Mouse (Mus musculus) yolk sac, embryonic 10.5 days (tissue): Measurements from ENCODE around the gene AC140267.1.

Experiments used
- DNase-seq: peaks from one replicate; pipeline ENCODE4 v3.0.0-alpha.2; 2017; ENCODE audit warnings: low spot score

AC140267.1 gene

DNA sequence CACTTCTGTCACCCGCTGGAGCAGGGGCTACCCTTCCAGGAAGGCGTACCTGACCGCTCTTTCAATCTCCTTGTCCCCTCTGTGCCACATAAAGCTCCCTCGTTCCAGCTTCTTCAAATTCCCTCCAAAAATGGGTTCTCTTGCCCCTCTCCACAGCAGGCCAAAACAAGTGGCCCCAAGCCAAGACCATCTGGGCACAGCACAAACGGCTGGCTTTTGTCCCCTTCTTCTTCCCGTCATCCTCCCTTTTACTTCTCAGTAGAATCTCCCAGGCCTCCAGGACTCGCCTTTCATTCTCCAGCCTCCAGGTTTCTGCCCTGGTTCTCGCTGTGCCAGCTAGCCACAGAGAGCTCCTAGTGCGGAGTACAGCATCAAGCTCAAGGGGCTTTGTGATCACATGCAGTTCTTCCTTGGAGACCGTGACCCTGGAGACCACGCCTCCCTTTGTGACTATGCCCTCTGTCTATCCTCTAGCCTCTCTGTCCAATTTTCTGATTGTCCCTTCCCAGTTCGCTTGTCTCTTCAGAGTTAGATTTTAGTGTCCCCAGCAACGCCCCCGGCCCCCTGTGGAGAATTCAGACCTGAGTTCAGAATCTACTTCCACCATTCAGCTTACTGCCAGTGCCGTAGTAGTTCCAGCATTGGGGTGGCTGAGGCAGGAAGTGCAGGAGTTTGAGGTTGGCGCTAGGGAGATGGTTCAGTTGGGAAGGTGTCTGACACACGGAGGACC is 7.4 kb upstream of the AC140267.1 start:
- DNase-seq: no peak

DNA sequence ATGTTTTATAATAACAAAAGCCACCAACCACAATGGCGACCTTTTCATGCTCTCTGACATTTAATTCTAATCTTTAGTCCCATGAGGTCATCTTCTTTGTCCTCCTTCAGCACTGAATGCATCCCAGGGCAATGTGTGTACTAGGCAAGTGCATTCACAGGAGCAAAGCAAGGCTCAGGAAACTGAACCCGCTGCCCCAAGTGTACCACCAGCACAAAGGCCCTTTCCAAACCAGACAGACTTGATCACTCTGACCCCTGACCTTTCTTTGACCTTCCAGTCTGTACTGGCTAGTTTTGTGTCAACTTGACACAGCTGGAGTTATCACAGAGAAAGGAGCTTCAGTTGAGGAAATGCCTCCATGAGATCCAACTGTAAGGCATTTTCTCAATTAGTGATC is 3.3 kb upstream of the AC140267.1 start:
- DNase-seq: no peak

DNA sequence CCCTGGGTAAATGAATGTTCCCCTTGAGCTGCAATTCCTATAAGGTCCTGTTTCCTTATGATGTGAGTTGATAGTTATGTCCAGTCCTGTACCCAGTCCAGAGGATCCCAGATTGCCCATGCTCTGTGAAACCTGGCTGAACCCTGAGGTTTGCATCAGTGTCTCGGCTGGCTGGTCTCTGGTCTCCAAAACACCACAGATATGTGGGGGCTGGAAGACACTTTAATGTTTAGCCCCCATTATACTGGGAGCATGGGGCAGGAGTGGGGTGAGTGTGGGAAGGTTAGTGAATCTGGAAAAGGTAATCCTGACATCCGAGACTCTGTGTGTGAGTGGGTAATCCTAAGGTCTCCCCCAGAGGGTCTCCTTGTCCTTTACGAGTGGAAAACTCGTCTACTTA is 2.6 kb upstream of the AC140267.1 start:
- DNase-seq: no peak

DNA sequence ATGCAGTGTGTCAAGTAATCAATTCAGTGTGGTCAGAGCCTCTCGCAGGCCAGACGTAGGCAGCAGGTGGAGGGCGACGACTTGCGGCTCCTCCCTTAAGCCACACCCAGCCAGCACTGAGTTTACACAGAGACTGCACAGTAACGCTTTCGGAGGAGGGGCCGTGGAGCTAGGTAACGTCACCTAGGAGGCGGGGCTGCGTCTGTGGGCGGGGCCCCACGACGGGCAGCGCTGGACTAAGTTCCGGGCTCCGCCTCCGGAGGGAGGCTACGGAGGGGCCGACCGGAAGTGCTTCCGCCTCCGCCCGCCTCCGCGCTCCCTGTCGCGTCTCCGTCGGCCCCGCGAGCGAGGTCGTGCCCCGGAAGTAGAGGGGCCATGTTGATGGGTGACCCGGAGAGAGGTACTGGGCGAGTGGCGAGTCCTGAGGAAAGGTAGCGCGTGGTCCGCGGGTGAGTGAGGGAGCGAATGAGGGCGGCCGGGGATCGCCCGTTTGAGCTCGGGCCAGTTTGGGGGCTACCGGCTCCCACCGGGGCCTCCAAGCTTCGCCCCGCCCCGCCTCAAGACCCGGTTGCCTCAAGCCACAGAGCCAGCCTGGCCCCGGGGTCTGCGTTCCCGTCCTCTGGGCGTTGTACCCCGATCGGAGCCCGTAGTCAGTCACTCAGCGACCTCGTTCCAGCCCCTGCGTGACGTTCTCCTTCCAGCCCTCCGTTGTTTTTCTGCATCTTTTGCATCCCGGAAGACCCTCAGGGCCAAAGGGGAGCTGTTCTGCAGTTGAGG is 1.7 kb upstream of the AC140267.1 start, which contains the start of gene Mief1:
Mief1 (plus strand) TSS at position 286 of the 777 bp plus-strand sequence.
- peak; percentile 98 for DNase-seq

DNA sequence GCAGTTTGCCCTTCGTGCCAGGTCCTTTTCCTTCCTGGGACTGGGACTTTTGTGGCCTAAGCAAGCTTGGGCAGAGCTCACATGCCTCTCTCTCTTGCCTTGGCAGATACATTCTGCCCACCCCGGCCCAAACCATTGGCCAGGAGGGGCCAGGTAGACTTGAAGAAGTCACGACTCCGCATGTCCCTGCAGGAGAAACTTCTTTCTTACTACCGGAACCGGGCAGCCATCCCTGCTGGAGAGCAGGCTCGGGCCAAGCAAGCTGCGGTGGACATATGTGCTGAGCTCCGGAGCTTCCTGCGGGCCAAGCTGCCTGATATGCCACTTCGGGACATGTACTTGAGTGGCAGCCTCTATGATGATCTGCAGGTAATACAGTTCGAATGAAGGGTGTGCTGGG is 12.5 kb downstream of the AC140267.1 start:
- DNase-seq: no peak

DNA sequence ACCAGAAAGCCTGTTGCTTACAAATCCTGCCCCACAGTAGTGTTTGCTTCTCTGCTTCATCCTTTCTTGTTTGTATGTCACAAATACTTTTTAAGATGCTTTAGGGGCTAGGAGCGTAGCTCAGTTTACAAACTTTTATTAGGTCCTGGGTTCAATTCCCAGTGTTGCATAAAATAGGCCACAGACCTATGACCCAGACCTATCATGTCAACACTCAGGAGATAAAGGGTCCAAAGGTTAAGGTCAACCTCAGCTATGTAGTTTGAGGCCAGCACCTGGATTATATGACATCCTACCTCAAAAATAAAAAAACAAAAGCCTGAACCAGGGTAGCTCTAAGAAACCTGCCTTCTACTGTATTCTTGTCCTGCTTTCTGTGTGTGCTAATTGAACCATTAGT is 13.0 kb downstream of the AC140267.1 start:
- DNase-seq: no peak

DNA sequence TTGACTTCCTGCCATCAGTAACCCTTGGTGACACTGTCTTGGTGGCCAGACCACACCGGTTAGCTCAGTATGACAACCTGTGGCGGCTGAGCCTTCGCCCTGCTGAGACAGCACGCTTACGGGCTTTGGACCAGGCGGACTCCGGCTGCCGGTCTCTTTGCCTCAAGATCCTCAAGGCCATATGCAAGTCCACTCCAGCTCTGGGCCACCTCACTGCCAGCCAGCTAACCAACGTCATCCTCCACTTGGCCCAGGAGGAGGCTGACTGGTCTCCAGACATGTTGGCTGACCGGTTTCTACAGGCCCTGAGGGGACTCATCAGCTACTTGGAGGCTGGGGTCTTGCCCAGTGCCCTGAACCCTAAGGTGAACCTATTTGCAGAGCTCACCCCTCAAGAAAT is 14.0 kb downstream of the AC140267.1 start:
- DNase-seq: no peak

DNA sequence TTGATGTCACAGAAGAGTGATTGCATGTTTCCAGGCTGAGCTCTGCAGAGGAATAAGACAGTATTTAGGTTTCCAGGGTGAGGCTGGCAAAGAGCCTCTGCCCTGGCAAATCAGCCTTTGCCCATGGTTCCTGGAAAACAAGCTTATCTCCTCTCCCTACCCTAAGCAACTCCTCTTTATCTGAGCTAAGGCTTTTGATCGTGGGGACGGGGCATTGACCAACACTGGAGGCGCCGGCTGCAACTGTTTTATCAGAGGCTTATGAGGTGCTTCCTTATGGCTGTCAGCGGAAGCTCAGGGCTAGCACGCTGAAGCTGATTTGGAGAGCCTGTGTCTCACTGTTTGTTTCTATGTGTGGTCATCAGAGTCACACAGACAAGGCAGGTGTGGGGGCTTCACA is 15.0 kb downstream of the AC140267.1 start:
- no peak for DNase-seq

DNA sequence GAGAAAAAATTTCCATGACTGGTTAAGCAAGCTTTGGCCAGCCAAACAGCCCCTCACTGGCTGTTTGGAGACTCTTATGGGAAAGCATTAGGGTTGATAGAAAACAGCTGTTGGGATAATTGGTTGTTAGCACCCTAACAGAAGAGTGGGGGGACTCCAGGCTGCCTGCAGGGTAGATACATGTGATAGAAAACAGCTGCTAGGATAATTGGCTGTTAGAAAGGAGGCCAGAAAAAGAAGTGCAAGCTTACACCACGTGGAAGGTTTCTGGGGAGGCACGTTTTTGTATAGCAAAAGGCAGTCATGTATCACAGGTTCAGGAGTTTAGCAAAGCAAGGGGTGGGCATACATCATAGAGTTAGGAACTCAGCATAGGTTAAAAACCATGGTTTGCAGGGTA is 17.9 kb downstream of the AC140267.1 start:
- DNase-seq: no peak

DNA sequence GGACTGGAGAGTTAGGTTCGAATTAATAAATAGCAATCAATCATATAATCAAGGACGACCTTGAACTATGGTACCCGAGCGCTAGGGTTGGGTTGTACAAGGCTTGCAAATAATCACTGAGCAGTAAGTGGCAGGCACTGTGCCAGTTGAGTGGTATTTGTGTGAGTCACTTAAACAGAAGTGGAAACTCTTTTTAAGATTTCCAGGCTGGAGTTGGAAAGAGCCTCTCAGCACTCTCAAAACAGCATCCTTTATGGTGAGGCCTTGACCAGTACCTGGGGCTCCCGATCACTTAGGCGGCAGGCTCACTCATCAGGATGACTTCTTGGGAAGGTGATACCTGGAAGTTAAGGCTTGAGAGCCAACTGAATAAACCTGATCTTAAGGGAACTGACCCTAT is 18.6 kb downstream of the AC140267.1 start:
- no peak for DNase-seq

DNA sequence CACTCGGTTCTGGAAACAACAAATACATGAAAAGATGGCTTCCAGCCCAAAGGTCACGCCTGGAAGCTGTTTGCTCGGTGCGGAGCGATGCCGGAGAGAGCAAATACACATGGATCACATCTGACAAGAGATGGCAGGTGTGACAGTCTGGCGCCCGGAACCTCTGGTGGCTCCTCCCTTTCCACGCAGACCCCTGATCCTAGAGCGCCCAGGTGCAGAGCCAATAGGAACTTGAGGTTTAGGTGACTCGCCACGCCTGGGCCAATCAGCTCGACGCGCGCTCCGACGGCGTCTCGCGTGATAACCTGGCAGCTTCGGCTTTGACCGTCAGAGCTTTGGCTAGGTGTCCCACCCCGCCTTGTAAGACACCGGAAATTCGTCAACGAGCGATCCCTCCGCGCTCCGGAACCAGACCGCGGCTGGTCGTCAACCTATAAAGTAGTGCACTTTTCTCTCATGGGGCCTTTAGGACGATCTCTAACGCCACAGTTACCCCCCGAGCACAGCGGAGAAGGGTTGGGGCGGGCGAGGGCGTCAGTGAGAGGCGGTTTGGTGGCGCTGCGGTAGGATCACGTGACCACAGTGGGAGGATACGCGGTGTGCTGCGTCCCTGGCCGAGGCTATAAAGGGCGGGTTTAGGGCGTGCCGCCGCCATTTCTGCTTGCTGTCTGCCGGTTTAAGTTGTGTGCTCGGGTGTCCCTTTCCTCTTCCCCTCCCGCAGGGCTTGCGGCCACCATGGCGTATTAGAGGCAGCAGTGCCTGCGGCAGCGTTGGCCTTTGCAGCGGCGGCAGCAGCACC is 19.4 kb downstream of the AC140267.1 start, which contains the start of gene Atf4:
Atf4 (plus strand) TSS at position 338 of the 799 bp plus-strand sequence.
- peak; percentile 98 for DNase-seq

DNA sequence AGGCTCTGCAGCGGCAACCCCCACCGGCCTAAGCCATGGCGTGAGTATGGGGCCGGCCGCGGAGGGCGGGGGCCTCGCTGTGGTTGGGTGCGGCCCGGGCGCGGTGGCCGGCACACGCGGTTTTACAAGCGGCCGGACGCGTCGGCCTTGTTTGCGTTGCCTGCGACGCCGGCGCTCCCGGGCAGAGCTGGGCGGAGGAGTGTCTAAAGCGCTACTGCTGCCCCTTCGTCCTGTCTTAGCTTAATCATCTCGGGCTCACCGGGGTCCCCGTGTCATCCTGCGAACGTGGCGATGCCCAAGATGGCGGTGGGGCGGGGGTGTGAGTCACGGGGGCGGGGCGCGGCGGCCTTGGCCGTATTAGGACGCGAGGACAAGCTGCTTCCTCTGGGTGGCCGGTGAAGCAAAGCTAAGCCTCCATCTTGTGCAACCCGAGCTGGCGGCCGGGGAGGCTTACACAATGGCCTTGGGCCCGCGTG is 20.0 kb downstream of the AC140267.1 start:
- DNase-seq: peak; percentile 89

DNA sequence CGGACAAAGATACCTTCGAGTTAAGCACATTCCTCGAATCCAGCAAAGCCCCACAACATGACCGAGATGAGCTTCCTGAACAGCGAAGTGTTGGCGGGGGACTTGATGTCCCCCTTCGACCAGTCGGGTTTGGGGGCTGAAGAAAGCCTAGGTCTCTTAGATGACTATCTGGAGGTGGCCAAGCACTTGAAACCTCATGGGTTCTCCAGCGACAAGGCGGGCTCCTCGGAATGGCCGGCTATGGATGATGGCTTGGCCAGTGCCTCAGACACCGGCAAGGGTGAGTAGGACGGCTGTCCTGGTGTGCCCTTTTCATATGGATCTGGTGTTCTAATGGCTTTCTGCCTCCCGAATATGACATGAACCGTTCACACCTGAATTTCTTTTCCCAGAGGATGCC is 20.6 kb downstream of the AC140267.1 start:
- peak; percentile 17 for DNase-seq

DNA sequence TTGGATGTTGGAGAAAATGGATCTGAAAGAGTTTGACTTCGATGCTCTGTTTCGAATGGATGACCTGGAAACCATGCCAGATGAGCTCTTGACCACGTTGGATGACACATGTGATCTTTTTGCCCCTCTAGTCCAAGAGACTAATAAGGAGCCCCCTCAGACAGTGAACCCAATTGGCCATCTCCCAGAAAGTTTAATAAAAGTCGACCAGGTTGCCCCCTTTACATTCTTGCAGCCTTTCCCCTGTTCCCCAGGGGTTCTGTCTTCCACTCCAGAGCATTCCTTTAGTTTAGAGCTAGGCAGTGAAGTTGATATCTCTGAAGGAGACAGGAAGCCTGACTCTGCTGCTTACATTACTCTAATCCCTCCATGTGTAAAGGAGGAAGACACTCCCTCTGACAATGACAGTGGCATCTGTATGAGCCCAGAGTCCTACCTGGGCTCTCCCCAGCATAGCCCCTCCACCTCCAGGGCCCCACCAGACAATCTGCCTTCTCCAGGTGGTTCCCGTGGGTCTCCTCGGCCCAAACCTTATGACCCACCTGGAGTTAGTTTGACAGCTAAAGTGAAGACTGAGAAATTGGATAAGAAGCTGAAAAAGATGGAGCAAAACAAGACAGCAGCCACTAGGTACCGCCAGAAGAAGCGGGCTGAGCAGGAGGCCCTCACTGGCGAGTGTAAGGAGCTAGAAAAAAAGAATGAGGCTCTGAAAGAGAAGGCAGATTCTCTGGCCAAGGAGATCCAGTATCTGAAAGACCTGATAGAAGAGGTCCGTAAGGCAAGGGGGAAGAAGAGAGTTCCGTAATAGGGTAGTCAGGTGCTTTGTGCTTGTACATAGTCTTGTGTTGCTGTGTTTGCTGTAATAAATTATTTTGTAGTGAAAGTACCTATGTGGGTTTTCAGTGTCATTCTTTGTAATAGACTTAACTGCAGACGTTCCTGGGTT is 21.3 kb downstream of the AC140267.1 start:
- DNase-seq: no peak

DNA sequence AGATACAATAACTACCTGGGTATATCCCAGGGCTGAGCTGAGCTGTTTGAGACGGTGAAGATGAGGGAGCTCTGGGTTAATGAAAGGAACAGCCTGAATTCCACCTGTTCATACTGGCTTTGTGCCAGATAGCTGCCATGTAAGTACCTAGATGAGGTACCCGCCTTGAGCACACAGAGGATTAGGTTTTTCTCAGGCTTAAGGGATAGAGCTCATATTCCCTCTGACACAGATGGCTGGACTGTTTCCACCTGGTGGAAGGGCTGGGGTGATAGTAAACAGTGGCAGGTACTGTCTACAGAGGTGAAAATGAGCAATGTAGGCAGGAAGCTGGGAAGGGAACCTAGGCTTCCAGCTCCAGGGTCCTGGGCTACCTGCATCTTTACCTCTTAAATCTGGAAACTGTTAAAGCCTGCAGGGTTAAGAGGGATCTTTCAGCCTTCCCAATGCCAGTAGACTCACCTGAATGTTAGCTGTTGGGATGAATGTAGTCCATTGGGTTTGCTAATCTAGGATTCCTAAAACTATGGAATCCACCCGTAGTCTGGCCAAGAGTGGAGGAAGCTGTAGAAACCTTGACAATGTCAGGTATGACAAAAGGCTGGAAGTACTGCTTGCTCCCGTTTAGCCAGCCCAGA is 22.1 kb downstream of the AC140267.1 start:
- peak; percentile 10 for DNase-seq

DNA sequence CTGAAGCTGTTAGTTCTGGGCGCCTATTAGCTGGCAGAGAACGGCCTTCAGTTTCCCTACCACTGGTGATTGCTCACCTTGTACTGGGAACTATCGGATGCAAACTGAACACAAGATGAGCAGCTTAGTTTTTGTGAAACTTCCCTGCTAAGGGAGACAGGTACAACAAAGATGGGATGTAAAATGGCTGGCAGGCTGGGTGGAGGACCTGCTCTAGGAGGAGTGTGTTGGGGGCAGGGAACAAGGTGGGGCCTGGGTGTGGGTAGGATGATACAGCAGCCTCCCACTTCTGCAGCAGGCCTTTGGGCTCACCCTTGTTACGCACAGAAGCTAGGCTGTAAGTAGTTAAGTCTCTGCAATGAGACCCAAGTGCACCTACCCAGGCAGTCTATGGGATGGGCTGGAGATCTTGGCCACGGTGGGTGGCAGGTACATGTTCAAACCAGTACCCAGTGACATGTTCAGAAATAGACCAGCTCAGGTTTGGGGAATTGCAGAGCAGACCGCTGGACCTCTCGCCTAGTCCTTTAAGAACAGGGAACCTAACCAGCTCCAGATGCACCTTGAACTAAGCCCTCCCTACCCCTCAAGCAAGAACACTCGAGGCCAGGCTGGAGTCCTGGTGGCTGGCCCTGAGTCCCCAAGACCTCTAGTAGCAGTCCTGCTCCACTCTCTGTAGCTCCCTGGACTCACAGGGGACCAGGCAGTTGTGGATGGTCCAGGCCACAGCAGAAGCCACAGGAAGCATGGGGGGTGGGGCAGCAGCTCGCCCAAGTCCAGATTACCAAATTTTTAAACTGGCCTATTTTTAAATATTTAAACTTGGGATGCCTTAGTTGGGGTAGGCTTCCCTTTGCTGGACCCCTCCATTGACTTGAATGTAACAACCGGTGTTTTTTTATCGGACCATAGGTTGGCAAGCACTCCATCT is 22.9 kb downstream of the AC140267.1 start:
- peak; percentile 74 for DNase-seq

DNA sequence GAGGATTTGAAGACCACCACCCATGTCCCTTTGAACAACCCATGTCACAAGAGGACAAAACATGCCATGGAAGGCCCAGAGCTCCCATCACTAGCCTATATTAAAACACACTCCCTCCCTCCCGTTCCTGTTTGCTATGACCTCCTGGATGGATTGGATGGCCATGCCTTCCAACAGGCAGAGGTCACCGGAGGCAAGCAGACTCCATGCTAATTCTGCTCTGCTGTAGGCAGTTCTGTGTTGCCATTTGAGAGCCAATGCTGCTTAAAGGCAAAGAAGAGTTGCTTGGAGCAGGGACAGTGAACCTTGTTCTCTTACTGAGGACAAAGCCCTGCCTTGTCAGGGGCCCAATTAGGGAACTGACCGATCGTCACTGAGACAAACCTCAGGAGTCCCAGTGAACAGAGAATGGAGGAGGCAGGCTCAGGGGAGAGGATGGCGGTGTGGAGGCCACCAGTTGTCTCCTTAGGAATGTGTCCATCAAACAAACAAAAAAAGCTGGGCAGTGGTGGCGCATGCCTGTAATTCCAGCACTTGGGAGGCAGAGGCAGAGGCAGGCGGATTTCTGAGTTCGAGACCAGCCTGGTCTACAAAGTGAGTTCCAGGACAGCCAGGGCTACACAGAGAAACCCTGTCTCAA is 23.9 kb downstream of the AC140267.1 start:
- DNase-seq: peak; percentile 18

DNA sequence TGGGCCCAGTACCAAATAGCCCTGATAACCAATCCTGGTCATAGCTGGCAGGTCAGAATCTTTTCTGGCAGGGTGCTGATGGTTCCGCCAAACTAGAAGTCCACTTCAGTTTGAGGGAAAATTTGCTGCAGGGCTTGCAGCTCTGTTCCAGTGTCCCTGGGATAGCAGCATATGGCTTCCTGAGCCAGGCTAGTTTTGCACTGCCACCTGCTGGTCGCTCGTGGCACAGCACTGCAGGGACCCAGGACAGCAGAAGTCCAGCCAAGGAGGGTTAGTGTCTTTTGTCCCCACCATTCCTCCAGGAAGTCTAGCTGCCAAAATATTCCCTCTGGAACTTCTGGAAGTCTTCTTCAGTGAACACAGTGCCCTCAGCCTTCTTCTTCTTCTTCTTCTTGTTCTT is 25.0 kb downstream of the AC140267.1 start:
- peak; percentile 71 for DNase-seq

DNA sequence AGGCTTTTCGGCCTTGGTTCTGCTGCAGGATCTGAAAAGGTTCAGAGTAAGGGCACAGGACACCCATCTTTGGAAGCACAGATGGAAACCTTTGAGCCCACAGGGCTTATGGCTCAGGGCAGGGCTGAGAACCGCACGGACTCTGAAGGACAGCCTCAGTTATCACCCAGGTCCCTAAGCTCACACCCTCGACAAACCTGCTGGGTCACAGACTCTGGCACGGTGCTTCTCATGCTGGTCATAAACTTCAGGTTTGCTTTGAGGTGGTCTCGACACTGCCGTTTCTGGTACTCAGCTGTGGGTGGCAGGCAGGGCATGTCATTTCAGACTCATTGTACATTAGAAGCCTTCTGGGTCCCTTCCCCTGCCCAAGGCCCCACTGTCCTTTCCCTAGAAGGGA is 25.5 kb downstream of the AC140267.1 start:
- no peak for DNase-seq
